Mouse (Mus musculus) forebrain, embryonic 14.5 days (tissue): Measurements from ENCODE around the gene Ccdc96. TPM values are rescaled to one million over a fixed set of nuclear protein-coding genes. Genes with fewer than 3 reads are reported as not detected.

Experiments used
- ATAC-seq: fragments of 200-750 bp; cut with Nextera tagmentation; 2 replicates; pipeline ENCODE4 v1.8.0; 2017; ENCODE audit warnings: mild to moderate bottlenecking, moderate library complexity
- DNase-seq: peaks from one replicate; pipeline ENCODE4 v3.0.0-alpha.2; 2015; ENCODE audit warnings: low spot score
- H3K27ac ChIP-seq: fragments of 300-500 bp; sonication (generic); 2 replicates; pipeline ENCODE4 v1.5.1; 2014; ENCODE audit warnings: low read depth, mild to moderate bottlenecking, control low read depth, low read length, moderate library complexity
- H3K27me3 ChIP-seq: fragments of 300-500 bp; sonication (generic); replicated peaks from 2 replicates; pipeline ENCODE4 v1.6.1; 2014; ENCODE audit warnings: low read length, control low read depth, mixed read lengths; ENCODE audit not compliant: control insufficient read depth, insufficient read depth
- H3K36me3 ChIP-seq: fragments of 300-500 bp; sonication (generic); 2 replicates; pipeline ENCODE4 v1.6.1; 2014; ENCODE audit warnings: low read length, control low read depth; ENCODE audit not compliant: control insufficient read depth, insufficient read depth
- H3K4me1 ChIP-seq: fragments of 300-500 bp; sonication (generic); 2 replicates; pipeline ENCODE4 v1.6.1; 2014; ENCODE audit warnings: antibody characterized with exemption, low read length, control low read depth; ENCODE audit not compliant: control insufficient read depth, insufficient read depth
- H3K4me2 ChIP-seq: fragments of 300-500 bp; sonication (generic); 2 replicates; pipeline ENCODE4 v1.6.1; 2014; ENCODE audit warnings: mild to moderate bottlenecking, control low read depth, low read length
- H3K4me3 ChIP-seq: fragments of 300-500 bp; sonication (generic); 2 replicates; pipeline ENCODE4 v1.5.1; 2014; ENCODE audit warnings: low read depth, low read length, control low read depth
- H3K9ac ChIP-seq: fragments of 300-500 bp; sonication (generic); 2 replicates; pipeline ENCODE4 v1.6.1; 2014; ENCODE audit warnings: mild to moderate bottlenecking, low read length, control low read depth, moderate library complexity
- H3K9me3 ChIP-seq: fragments of 300-500 bp; sonication (generic); replicated peaks from 2 replicates; pipeline ENCODE4 v1.6.1; 2016; ENCODE audit warnings: low read length, control low read depth, mixed read lengths; ENCODE audit not compliant: control insufficient read depth
- WGBS: fragments of 180-500 bp; shearing (Covaris S2); extraction: QIAGEN DNeasy Blood & Tissue Kit; methylation state at CpG from one replicate; pipeline ENCODE4 v1.1.7; 2014; 5-methylcytosine and 5-hydroxymethylcytosine counted together
- polyA plus RNA-seq: library from polyadenylated mRNA; unstranded; fragments of >200 nt; fragmentation: Nextera tagmentation; extraction: Ambion mirVana; gene quantifications from 2 replicates; pipeline ENCODE4 v1.2.1, GENCODE M21; 2014

Gene Ccdc96
- polyA plus RNA-seq, result 2.5 and 2.8 TPM in 2 replicates

DNA sequence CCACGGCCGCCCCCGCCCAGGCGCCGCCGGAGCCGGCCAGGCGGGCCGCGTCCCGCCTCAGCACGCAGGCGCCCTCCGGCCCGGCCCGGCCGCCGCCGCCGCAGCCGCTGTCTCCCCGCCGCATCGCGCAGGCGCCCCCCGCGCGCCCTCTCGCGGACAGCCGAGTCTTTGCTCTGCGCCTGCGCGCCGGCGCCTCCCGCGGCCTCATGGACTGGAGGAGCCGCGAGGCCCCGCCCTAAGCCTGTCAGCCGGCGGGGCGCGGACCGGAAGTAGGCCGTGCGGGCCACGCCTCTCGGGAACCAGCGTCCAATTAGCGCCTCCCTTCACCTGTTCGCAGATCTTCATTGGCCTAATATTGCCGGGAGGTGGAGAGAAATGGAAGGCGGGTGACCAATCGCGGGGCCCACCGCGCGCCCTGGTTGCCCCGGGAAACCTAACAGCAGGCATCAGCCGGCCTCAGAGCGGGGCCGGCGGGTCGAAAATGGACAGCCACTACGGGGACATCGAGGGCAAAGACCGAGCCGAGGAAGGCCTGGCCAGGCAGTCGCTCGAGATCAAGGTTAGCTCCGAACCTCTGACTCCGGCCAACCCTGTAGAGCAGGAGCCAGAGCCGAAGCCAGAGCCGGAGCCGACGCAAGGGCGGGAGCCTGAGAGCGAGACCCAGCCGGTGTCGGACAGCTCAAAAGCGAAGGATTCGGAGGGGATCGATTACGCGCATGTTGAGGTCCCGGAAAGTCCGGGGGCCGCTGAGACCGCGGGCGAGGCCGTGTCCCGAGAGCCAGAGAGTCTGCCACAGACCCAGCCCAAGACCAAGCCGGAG lies at the start of gene Ccdc96, which contains the start of gene Tada2b:
TSS of gene Ccdc96 (plus strand) at position 418 of the 820 bp plus-strand sequence.
TSS of gene Tada2b (minus strand) at position 115 of the 820 bp plus-strand sequence.
- Histone ChIP-seq H3K4me3 (peak within 1 kb of the TSS; percentile 86), H3K36me3 (no peaks in the 10 kb centered on the region), H3K4me1 (peaks cover 22% of the 10 kb centered on the region), H3K27me3 (no peaks in the 10 kb centered on the region), H3K9ac (peak within 1 kb of the TSS; percentile 91), H3K4me2 (peak within 1 kb of the TSS; percentile 98), H3K9me3 (no peaks in the 10 kb centered on the region), H3K27ac (peak within 1 kb of the TSS; percentile 65; the same call in 1 of the 2 replicates)
- under 1% methylated on average over 84 of the region's 97 CpGs for WGBS
- peak; percentile 99 for ATAC-seq
- peak; percentile 99 for DNase-seq

GRCm38 (mm10) chr5:36436858-36437257 lies 47.5 kb upstream of the Ccdc96 start:
- ATAC-seq (no peak), DNase-seq (no peak)
- Histone ChIP-seq H3K4me2 (no peak overlapping the region), H3K4me3 (no peak overlapping the region), H3K9me3 (no peaks in the 10 kb centered on the region), H3K36me3 (no peaks in the 10 kb centered on the region), H3K4me1 (no peaks in the 10 kb centered on the region), H3K9ac (no peak overlapping the region), H3K27me3 (no peaks in the 10 kb centered on the region), H3K27ac (no peak overlapping the region)
- 80% methylated on average over 4 of the region's 4 CpGs for WGBS

DNA sequence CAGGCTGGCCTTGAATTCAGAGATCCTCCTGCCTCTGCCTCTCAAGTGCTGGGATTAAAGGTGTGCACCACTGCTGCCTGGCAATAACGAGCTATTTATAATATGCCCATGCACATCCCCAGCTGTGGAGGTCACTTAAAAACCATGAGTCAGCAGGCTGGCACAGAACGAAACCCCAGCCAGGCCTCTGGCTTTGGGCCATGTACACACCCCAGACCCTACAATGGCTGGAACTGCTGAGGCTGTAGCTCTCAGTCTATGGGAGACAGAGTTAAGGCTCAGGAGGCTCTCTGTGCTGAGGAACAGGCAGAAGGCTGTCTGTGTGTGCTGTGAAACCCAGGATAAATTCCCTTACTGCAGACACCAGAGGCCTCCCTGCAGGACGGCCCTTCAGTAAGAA lies 43.6 kb upstream of the Ccdc96 start:
- Histone ChIP-seq H3K36me3 (no peaks in the 10 kb centered on the region), H3K27me3 (no peaks in the 10 kb centered on the region), H3K4me1 (no peaks in the 10 kb centered on the region), H3K9me3 (no peaks in the 10 kb centered on the region), H3K9ac (no peak overlapping the region), H3K4me2 (no peak overlapping the region), H3K27ac (no peak overlapping the region), H3K4me3 (no peak overlapping the region)
- DNase-seq (no peak), ATAC-seq (no peak)
- 64% methylated on average over 3 of the region's 3 CpGs for WGBS

DNA sequence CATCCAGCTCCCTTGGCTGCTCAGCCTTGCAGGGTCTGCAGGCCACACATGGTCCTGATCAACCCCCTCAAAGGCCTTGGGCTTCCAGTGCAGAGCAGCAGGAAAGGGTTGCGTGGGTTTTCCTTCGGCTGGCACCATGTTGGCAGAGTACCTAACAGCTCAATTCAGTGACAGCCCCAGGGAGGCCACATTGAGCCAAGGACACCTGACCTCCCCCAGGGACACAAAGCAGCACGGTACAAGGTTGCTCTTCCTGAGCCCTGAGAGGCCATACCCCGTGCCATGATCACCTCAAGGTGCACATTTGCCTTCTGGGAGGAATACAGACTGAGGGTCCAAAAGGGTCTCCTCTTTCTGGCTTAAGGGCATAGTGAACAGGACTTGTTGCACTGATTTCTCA lies 39.8 kb upstream of the Ccdc96 start:
- Histone ChIP-seq H3K9me3 (no peaks in the 10 kb centered on the region), H3K27me3 (no peaks in the 10 kb centered on the region), H3K36me3 (no peaks in the 10 kb centered on the region), H3K27ac (no peak overlapping the region), H3K4me1 (no peaks in the 10 kb centered on the region), H3K4me2 (no peak overlapping the region), H3K4me3 (no peak overlapping the region), H3K9ac (no peak overlapping the region)
- 67% methylated on average over 4 of the region's 4 CpGs for WGBS
- ATAC-seq (no peak), DNase-seq (no peak)

GRCm38 (mm10) chr5:36445028-36445427 lies 39.4 kb upstream of the Ccdc96 start:
- no peak overlapping the region for H3K9ac ChIP-seq
- no peak overlapping the region for H3K27ac ChIP-seq
- H3K4me3 ChIP-seq, result no peak overlapping the region
- ATAC-seq (peak; percentile 20; the same call in 1 of the 2 replicates), DNase-seq (peak; percentile 24)
- H3K4me1 ChIP-seq, result no peaks in the 10 kb centered on the region
- no peaks in the 10 kb centered on the region for H3K9me3 ChIP-seq
- WGBS, result 26% methylated on average over 8 of the region's 8 CpGs
- H3K27me3 ChIP-seq, result no peaks in the 10 kb centered on the region
- no peaks in the 10 kb centered on the region for H3K36me3 ChIP-seq
- no peak overlapping the region for H3K4me2 ChIP-seq

GRCm38 (mm10) chr5:36446166-36446890 lies 38.1 kb upstream of the Ccdc96 start:
- H3K9ac ChIP-seq, result no peak overlapping the region
- 41% methylated on average over 9 of the region's 9 CpGs for WGBS
- DNase-seq (peak; percentile 29), ATAC-seq (peak; percentile 29; the same call in 1 of the 2 replicates)
- no peaks in the 10 kb centered on the region for H3K4me1 ChIP-seq
- no peaks in the 10 kb centered on the region for H3K9me3 ChIP-seq
- no peak overlapping the region for H3K4me3 ChIP-seq
- no peaks in the 10 kb centered on the region for H3K27me3 ChIP-seq
- no peaks in the 10 kb centered on the region for H3K36me3 ChIP-seq
- no peak overlapping the region for H3K4me2 ChIP-seq
- H3K27ac ChIP-seq, result peak overlapping the region; percentile 44; the same call in 1 of the 2 replicates

DNA sequence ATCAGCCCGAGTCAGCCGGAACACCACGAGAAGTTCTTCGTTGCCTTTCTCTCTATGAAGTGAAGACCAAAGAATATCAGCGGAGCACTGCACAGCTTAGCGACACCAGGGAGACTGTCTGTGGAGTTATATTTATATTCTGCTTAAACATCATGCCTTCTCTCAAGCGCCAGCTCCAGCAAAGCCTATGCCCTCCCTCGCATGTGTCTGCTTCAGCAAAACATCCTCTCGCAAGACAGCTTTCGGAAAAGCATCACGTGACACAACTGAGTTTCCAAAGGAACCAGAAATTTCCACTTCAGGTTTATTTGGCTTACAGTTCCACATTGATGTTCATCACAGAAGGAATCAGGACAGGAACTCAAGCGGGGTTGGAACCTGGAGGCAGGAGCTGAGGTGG lies 36.5 kb upstream of the Ccdc96 start:
- Histone ChIP-seq H3K4me2 (no peak overlapping the region), H3K9me3 (no peaks in the 10 kb centered on the region), H3K36me3 (no peaks in the 10 kb centered on the region), H3K27me3 (no peaks in the 10 kb centered on the region), H3K4me1 (no peaks in the 10 kb centered on the region), H3K4me3 (no peak overlapping the region), H3K27ac (no peak overlapping the region), H3K9ac (no peak overlapping the region)
- no peak for DNase-seq
- ATAC-seq, result no peak
- 95% methylated on average over 12 of the region's 12 CpGs for WGBS

- Histone ChIP-seq H3K9me3 (no peaks in the 10 kb centered on the region), H3K4me1 (no peaks in the 10 kb centered on the region), H3K9ac (no peak overlapping the region), H3K4me2 (no peak overlapping the region), H3K27me3 (no peaks in the 10 kb centered on the region), H3K36me3 (no peaks in the 10 kb centered on the region), H3K27ac (no peak overlapping the region), H3K4me3 (no peak overlapping the region)
- WGBS, result 83% methylated on average over 6 of the region's 6 CpGs
- DNase-seq (no peak), ATAC-seq (no peak)
Measured at GRCm38 (mm10) chr5:36449710-36450358, 34.6 kb upstream of the Ccdc96 start.
